Mouse (Mus musculus): ENCODE measurements at regions not wholly inside any gene's neighbourhood (a gene's known extent, or its start where the extent isn't known, plus 50 kb on each side); places are given as distances from the start of the nearest gene placed in this dataset.

DNA sequence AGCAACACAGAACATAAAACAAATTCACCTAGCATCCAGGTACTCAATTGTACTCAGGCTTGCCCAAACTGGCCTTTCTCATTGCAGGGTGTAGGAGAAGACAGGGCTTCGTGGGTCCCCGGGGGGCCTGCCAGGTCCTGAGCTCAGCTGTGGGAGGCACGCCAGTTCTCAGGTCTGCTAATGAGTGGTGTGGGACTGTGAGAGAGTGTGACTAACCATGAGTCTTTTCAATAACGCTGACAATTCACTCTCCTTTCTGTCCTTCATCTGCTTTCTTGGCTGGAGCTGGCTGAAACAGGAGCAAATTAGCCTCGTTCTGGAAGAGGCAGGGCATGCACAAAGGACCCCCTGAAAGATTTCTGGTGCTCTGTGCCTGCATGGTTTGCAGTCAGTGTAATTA, 250.2 kb downstream of the Cog6 start:
- no peak for TF ChIP-seq CTCF (IDR thresholded peaks at IDR 0.05; ENCODE audit: low read depth)
- 75% methylated on average over 5 of the region's 5 CpGs for WGBS

GRCm38 (mm10) chr3:52764166-52764565, 252.9 kb downstream of the Cog6 start:
- H3K27ac ChIP-seq (ENCODE audit: low read depth, low read length) = no peak overlapping the region
- ATAC-seq = no peak
- no peak for TF ChIP-seq CTCF (IDR thresholded peaks at IDR 0.05; ENCODE audit: low read depth)
- H3K4me2 ChIP-seq (replicated peaks; ENCODE audit: low read depth) = no peak overlapping the region
- no peaks in the 10 kb centered on the region for H3K4me1 ChIP-seq (replicated peaks; ENCODE audit: control insufficient read depth, insufficient read depth, low read length)
- H3K4me3 ChIP-seq (ENCODE audit: low read depth, low read length) = no peak overlapping the region
- no peaks in the 10 kb centered on the region for H3K27me3 ChIP-seq (replicated peaks; ENCODE audit: control insufficient read depth, insufficient read depth, low read length)
- no peaks in the 10 kb centered on the region for H3K36me3 ChIP-seq (ENCODE audit: control insufficient read depth, insufficient read depth)
- no peaks in the 10 kb centered on the region for H3K9me3 ChIP-seq (ENCODE audit: control insufficient read depth)
- no peak overlapping the region for H3K9ac ChIP-seq (ENCODE audit: low read depth, low read length)
- WGBS = 70% methylated on average over 4 of the region's 4 CpGs

More for the DNA sequence above, 250.2 kb downstream of the Cog6 start:
- H3K36me3 ChIP-seq (ENCODE audit: control insufficient read depth, insufficient read depth) = no peaks in the 10 kb centered on the region
- no peak overlapping the region for H3K9ac ChIP-seq (ENCODE audit: low read depth, low read length)
- H3K27me3 ChIP-seq (replicated peaks; ENCODE audit: control insufficient read depth, insufficient read depth, low read length) = no peaks in the 10 kb centered on the region
- no peaks in the 10 kb centered on the region for H3K4me1 ChIP-seq (replicated peaks; ENCODE audit: control insufficient read depth, insufficient read depth, low read length)
- no peak for ATAC-seq
- H3K9me3 ChIP-seq (ENCODE audit: control insufficient read depth) = no peaks in the 10 kb centered on the region
- no peak overlapping the region for H3K4me2 ChIP-seq (replicated peaks; ENCODE audit: low read depth)
- no peak overlapping the region for H3K4me3 ChIP-seq (ENCODE audit: low read depth, low read length)
- no peak overlapping the region for H3K27ac ChIP-seq (ENCODE audit: low read depth, low read length)

DNA sequence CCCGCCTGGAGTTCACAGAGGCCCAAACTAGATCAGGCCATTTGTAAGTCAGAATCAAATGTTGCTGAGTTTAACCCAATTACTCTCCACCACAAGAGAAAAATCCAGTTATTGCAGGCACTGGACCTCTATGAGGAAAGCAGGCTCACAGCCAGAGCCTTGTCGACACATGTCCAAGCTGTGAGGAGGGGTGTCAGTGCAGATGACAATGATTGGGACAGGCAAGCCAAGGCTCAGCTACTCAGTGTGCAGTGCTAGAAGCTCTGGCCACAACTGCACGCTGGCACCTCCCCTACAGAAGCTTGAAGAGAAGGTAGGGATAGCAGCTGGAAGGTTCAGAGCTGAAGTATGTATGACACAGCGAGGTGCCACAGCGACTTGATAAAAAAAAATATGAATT, 253.4 kb downstream of the Cog6 start:
- TF ChIP-seq CTCF (IDR thresholded peaks at IDR 0.05; ENCODE audit: low read depth) = no peak
- H3K9ac ChIP-seq (ENCODE audit: low read depth, low read length) = no peak overlapping the region

GRCm38 (mm10) chr3:52762549-52762948, 254.5 kb downstream of the Cog6 start:
- WGBS = 86% methylated on average over 6 of the region's 6 CpGs
- TF ChIP-seq CTCF (IDR thresholded peaks at IDR 0.05; ENCODE audit: low read depth) = no peak
- no peaks in the 10 kb centered on the region for H3K27me3 ChIP-seq (replicated peaks; ENCODE audit: control insufficient read depth, insufficient read depth, low read length)
- no peaks in the 10 kb centered on the region for H3K9me3 ChIP-seq (ENCODE audit: control insufficient read depth)
- H3K9ac ChIP-seq (ENCODE audit: low read depth, low read length) = no peak overlapping the region
- H3K36me3 ChIP-seq (ENCODE audit: control insufficient read depth, insufficient read depth) = no peaks in the 10 kb centered on the region
- no peak overlapping the region for H3K27ac ChIP-seq (ENCODE audit: low read depth, low read length)
- ATAC-seq = no peak
- no peak overlapping the region for H3K4me3 ChIP-seq (ENCODE audit: low read depth, low read length)
- no peaks in the 10 kb centered on the region for H3K4me1 ChIP-seq (replicated peaks; ENCODE audit: control insufficient read depth, insufficient read depth, low read length)
- H3K4me2 ChIP-seq (replicated peaks; ENCODE audit: low read depth) = no peak overlapping the region

More for the DNA sequence above, 253.4 kb downstream of the Cog6 start:
- H3K4me3 ChIP-seq (ENCODE audit: low read depth, low read length) = no peak overlapping the region
- WGBS = 79% methylated on average over 5 of the region's 5 CpGs
- ATAC-seq = no peak
- no peak overlapping the region for H3K27ac ChIP-seq (ENCODE audit: low read depth, low read length)
- H3K9me3 ChIP-seq (ENCODE audit: control insufficient read depth) = no peaks in the 10 kb centered on the region
- no peaks in the 10 kb centered on the region for H3K4me1 ChIP-seq (replicated peaks; ENCODE audit: control insufficient read depth, insufficient read depth, low read length)
- no peaks in the 10 kb centered on the region for H3K27me3 ChIP-seq (replicated peaks; ENCODE audit: control insufficient read depth, insufficient read depth, low read length)
- no peaks in the 10 kb centered on the region for H3K36me3 ChIP-seq (ENCODE audit: control insufficient read depth, insufficient read depth)
- no peak overlapping the region for H3K4me2 ChIP-seq (replicated peaks; ENCODE audit: low read depth)

GRCm38 (mm10) chr3:52759846-52760245, 257.2 kb downstream of the Cog6 start:
- Histone ChIP-seq H3K9me3 (ENCODE audit: control insufficient read depth) (no peaks in the 10 kb centered on the region), H3K36me3 (ENCODE audit: control insufficient read depth, insufficient read depth) (no peaks in the 10 kb centered on the region), H3K27me3 (replicated peaks; ENCODE audit: control insufficient read depth, insufficient read depth, low read length) (no peaks in the 10 kb centered on the region), H3K4me2 (replicated peaks; ENCODE audit: low read depth) (no peak overlapping the region), H3K9ac (ENCODE audit: low read depth, low read length) (no peak overlapping the region), H3K4me3 (ENCODE audit: low read depth, low read length) (no peak overlapping the region), H3K27ac (ENCODE audit: low read depth, low read length) (no peak overlapping the region), H3K4me1 (replicated peaks; ENCODE audit: control insufficient read depth, insufficient read depth, low read length) (peaks cover 4% of the 10 kb centered on the region; the same call in 1 of the 2 replicates)
- no peak for ATAC-seq
- WGBS = 86% methylated on average over 11 of the region's 11 CpGs
- TF ChIP-seq CTCF (IDR thresholded peaks at IDR 0.05; ENCODE audit: low read depth) = no peak

- Histone ChIP-seq H3K27me3 (replicated peaks; ENCODE audit: control insufficient read depth, insufficient read depth, low read length) (no peaks in the 10 kb centered on the region), H3K4me2 (replicated peaks; ENCODE audit: low read depth) (no peak overlapping the region), H3K9ac (ENCODE audit: low read depth, low read length) (no peak overlapping the region), H3K9me3 (ENCODE audit: control insufficient read depth) (no peaks in the 10 kb centered on the region), H3K4me1 (replicated peaks; ENCODE audit: control insufficient read depth, insufficient read depth, low read length) (peaks cover 11% of the 10 kb centered on the region; the same call in 1 of the 2 replicates), H3K36me3 (ENCODE audit: control insufficient read depth, insufficient read depth) (no peaks in the 10 kb centered on the region), H3K27ac (ENCODE audit: low read depth, low read length) (no peak overlapping the region), H3K4me3 (ENCODE audit: low read depth, low read length) (no peak overlapping the region)
- no peak for ATAC-seq
- 16% methylated on average over 2 of the region's 2 CpGs for WGBS
- peak; percentile 85 for TF ChIP-seq CTCF (IDR thresholded peaks at IDR 0.05; ENCODE audit: low read depth)
These were observed 258.5 kb downstream of the Cog6 start for GRCm38 (mm10) chr3:52758561-52758960.

- no peak overlapping the region for H3K4me2 ChIP-seq (replicated peaks; ENCODE audit: low read depth)
- TF ChIP-seq CTCF (IDR thresholded peaks at IDR 0.05; ENCODE audit: low read depth) = no peak
- H3K27ac ChIP-seq (ENCODE audit: low read depth, low read length) = no peak overlapping the region
- 96% methylated on average over 5 of the region's 5 CpGs for WGBS
- no peaks in the 10 kb centered on the region for H3K9me3 ChIP-seq (ENCODE audit: control insufficient read depth)
- H3K36me3 ChIP-seq (ENCODE audit: control insufficient read depth, insufficient read depth) = no peaks in the 10 kb centered on the region
- no peaks in the 10 kb centered on the region for H3K27me3 ChIP-seq (replicated peaks; ENCODE audit: control insufficient read depth, insufficient read depth, low read length)
- peaks cover 11% of the 10 kb centered on the region; the same call in 1 of the 2 replicates for H3K4me1 ChIP-seq (replicated peaks; ENCODE audit: control insufficient read depth, insufficient read depth, low read length)
- H3K4me3 ChIP-seq (ENCODE audit: low read depth, low read length) = no peak overlapping the region
- no peak for ATAC-seq
- H3K9ac ChIP-seq (ENCODE audit: low read depth, low read length) = no peak overlapping the region
These were observed 260.2 kb downstream of the Cog6 start for GRCm38 (mm10) chr3:52756816-52757215.
